Mouse (Mus musculus) bone marrow, adult 2 months (tissue): ENCODE measurements around the gene Kdm4c. TPM values are rescaled to one million over a fixed set of nuclear protein-coding genes. Genes with fewer than 3 reads are reported as not detected.

Experiments used
- H3K27ac ChIP-seq: fragments of 200-500 bp; 2 replicates; pipeline ENCODE4 v1.5.1; 2012; ENCODE audit warnings: low read depth, mild to moderate bottlenecking, control low read depth, inconsistent platforms, low read length; ENCODE audit not compliant: control insufficient read depth, poor library complexity, insufficient read depth
- H3K4me1 ChIP-seq: fragments of 200-500 bp; 2 replicates; pipeline ENCODE4 v1.6.1; 2011; ENCODE audit warnings: low read length; ENCODE audit not compliant: control insufficient read depth, insufficient read depth
- H3K4me3 ChIP-seq: fragments of 200-500 bp; replicated peaks from 2 replicates; pipeline ENCODE3; 2011; ENCODE audit warnings: mild to moderate bottlenecking, low read depth, low read length, control low read depth; ENCODE audit not compliant: control insufficient read depth
- CTCF ChIP-seq: fragments of 200-500 bp; IDR thresholded peaks from 2 replicates; pipeline ENCODE4 v1.5.1; 2011; ENCODE audit warnings: low read length, control low read depth; ENCODE audit not compliant: control insufficient read depth, insufficient read depth
- POLR2A ChIP-seq: fragments of 200-500 bp; IDR thresholded peaks from 2 replicates; pipeline ENCODE4 v1.6.1; 2011; ENCODE audit warnings: low read depth, mild to moderate bottlenecking, control low read depth, low read length, borderline replicate concordance; ENCODE audit not compliant: control insufficient read depth
- WGBS: fragments of 180-500 bp; shearing (Covaris S2); methylation state at CpG from one replicate; pipeline ENCODE4 v1.1.7; 2018; 5-methylcytosine and 5-hydroxymethylcytosine counted together
- polyA plus RNA-seq: library from polyadenylated mRNA; stranded (reverse); fragments of >200 nt; gene quantifications from 2 replicates; pipeline ENCODE4 v1.2.4, GENCODE M21; 2011; ENCODE audit warnings: low replicate concordance; ENCODE audit not compliant: missing spikeins, insufficient read depth, insufficient read length

Kdm4c gene
- polyA plus RNA-seq, 1 experiment: 17.5 TPM

- TF ChIP-seq POLR2A: 0 out of 2 replicates have a peak, but pooled peaks have one; percentile 2
- no peak for TF ChIP-seq CTCF
- under 1% methylated on average over 46 of the region's 46 CpGs for WGBS
- Histone ChIP-seq H3K4me1 (no peaks in the 10 kb centered on the region), H3K27ac (peak overlapping the region; percentile 70), H3K4me3 (peak overlapping the region; percentile 89)
These were observed 10.2 kb downstream of the Kdm4c start for GRCm38 (mm10) chr4:74252245-74253105.

- WGBS: 83% methylated on average over 5 of the region's 5 CpGs
- no peaks in the 10 kb centered on the region; the same call in 1 of the 2 replicates for H3K4me1 ChIP-seq
- TF ChIP-seq POLR2A (no peak), CTCF (no peak)
- H3K27ac ChIP-seq: no peak overlapping the region
- no peak overlapping the region for H3K4me3 ChIP-seq
These were observed 15.6 kb downstream of the Kdm4c start for GRCm38 (mm10) chr4:74257882-74258281.

- H3K4me1 ChIP-seq: no peaks in the 10 kb centered on the region; the same call in 1 of the 2 replicates
- 11% methylated on average over 1 of the region's 1 CpGs for WGBS
These were observed 16.2 kb downstream of the Kdm4c start for GRCm38 (mm10) chr4:74258538-74258937.

GRCm38 (mm10) chr4:74259331-74259730 is 17.0 kb downstream of the Kdm4c start:
- no peak overlapping the region for H3K4me3 ChIP-seq
- WGBS: 89% methylated on average over 3 of the region's 3 CpGs
- TF ChIP-seq POLR2A: no peak
- TF ChIP-seq CTCF: no peak
- H3K4me1 ChIP-seq: no peaks in the 10 kb centered on the region; the same call in 1 of the 2 replicates
- no peak overlapping the region for H3K27ac ChIP-seq

More at GRCm38 (mm10) chr4:74258538-74258937, 16.2 kb downstream of the Kdm4c start:
- no peak for TF ChIP-seq POLR2A
- no peak for TF ChIP-seq CTCF
- Histone ChIP-seq H3K27ac (no peak overlapping the region), H3K4me3 (no peak overlapping the region)

- Histone ChIP-seq H3K27ac (no peak overlapping the region), H3K4me1 (no peaks in the 10 kb centered on the region; the same call in 1 of the 2 replicates), H3K4me3 (no peak overlapping the region)
- TF ChIP-seq POLR2A: no peak
- no peak for TF ChIP-seq CTCF
These were observed 19.6 kb downstream of the Kdm4c start for GRCm38 (mm10) chr4:74261879-74262278.

GRCm38 (mm10) chr4:74264428-74264955 is 22.2 kb downstream of the Kdm4c start:
- TF ChIP-seq POLR2A: no peak
- TF ChIP-seq CTCF: no peak
- Histone ChIP-seq H3K27ac (no peak overlapping the region), H3K4me1 (no peaks in the 10 kb centered on the region; the same call in 1 of the 2 replicates), H3K4me3 (no peak overlapping the region)
- WGBS: 89% methylated on average over 5 of the region's 5 CpGs

GRCm38 (mm10) chr4:74271180-74271579 is 28.9 kb downstream of the Kdm4c start:
- Histone ChIP-seq H3K27ac (no peak overlapping the region), H3K4me3 (no peak overlapping the region), H3K4me1 (no peaks in the 10 kb centered on the region)
- TF ChIP-seq POLR2A (no peak), CTCF (no peak)
- 80% methylated on average over 5 of the region's 5 CpGs for WGBS

GRCm38 (mm10) chr4:74277486-74277885 is 35.2 kb downstream of the Kdm4c start:
- no peak overlapping the region for H3K4me3 ChIP-seq
- no peaks in the 10 kb centered on the region for H3K4me1 ChIP-seq
- no peak for TF ChIP-seq CTCF
- no peak for TF ChIP-seq POLR2A
- no peak overlapping the region for H3K27ac ChIP-seq
- WGBS: 91% methylated on average over 1 of the region's 1 CpGs

GRCm38 (mm10) chr4:74280170-74280569 is 37.9 kb downstream of the Kdm4c start:
- WGBS: 21% methylated on average over 3 of the region's 3 CpGs
- H3K4me3 ChIP-seq: no peak overlapping the region
- TF ChIP-seq CTCF (no peak), POLR2A (no peak)
- no peak overlapping the region for H3K27ac ChIP-seq
- no peaks in the 10 kb centered on the region for H3K4me1 ChIP-seq
